Mouse (Mus musculus): ENCODE measurements around the gene Sugct.
"Not testable (repeated sequence)": the region's sequence is repeated elsewhere in the genome, so short reads cannot be mapped to it uniquely, and the experiment has no call there.

The Sugct gene

DNA sequence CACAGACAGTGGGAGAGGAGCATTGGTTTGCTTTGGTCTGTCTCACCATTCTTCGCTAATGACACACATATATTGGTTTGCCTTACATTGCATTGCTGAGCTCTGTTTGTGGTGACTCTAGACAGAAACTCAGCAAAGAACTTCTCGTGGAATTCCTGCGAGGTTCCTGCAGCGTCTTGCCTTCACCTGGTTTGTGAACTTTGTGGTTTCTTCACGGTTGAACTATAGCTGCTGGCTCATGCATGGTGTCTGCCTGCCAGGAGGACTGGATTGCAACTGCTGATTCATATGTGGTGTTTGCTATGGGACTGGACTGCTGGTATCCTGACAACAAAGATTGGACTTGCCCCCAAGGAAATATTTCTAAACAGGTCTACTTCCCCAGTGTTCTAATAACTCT is 91.6 kb downstream of the Sugct start:
- DNase-seq: no peak

DNA sequence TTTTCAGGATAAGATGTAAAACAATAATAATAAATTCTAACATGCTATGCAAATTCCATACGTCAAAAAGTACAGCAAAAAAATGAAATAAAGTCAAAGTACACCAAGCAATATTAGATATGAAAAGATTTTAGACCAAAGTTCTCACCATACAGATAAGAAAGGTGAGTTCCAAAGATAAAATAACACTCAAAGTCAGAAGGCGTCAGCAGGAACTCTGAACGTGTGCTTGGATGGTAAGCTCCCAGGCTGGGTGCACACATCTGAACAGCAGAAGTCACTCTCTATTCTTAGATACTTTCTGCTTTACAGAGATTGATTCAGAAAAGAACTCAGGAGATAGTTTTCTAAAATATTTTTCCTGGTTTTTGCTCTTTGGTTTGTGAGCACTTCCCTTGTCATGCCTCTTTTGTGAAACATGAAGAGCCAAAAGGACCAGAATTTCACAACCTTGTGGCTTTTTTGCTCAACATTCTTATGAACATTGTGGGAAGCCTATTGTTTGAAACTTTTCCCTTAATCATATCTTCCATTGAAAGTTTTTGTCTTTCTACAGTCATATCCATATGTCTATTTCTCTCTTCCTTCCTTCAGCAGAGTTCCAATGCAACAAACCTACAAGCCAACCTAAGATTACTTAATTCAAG is 110.0 kb downstream of the Sugct start:
- no peak for DNase-seq

DNA sequence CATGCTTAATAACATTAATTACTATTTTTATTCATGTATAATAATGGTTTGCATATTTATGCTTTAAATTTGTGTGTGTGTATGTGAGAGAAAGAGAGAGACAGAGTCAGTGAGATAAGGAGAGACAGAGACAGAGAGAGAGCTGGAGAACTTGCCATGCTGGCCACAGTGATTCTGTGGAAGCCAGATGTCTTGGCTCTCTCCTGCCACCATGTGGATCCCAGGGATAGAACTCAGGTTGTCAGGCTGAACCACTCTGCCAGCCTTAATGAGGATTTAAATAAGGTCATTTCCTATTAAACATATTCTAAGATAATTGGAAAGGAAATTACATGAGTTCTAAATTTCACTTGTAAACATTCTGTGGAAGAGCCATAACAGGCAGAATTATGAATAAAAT is 110.5 kb downstream of the Sugct start:
- DNase-seq: no peak

DNA sequence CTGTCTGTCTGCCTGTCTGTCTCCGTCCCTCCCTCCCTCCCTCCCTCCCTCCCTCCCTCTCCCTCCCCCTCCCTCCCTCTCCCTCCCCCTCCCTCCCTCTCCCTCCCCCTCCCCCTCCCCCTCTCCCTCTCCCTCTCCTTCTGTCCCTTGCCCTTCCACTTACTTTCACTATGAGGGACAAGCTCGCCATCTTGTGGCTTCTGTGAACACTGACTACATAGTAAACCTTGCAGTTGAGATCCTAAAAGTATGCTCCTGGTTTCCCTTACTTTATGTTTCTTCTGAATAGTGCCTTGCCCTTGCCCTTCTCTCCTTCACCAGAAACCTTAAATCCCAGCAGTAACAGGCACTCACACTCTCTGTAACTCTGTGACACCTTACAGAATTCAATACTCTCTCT is 113.7 kb downstream of the Sugct start:
- no peak for DNase-seq

DNA sequence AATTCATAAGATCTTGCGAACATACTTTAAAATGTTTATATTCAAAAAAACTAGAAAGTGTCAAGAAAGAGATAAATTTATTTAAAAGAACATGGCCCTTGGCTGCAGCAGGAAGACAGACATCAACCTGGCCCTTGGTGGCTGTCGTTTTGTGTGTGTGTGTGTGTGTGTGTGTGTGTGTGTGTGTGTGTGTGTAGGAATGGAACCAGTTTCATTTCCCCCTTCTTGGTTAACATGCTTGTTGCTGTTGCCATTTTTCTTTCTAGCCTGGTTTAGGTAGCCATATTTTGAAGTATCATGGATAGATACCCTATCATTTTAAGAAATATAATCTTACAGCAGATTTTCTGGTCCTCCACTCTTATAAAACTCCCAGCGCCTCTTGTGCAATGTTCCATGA is 136.0 kb downstream of the Sugct start:
- DNase-seq: no peak

DNA sequence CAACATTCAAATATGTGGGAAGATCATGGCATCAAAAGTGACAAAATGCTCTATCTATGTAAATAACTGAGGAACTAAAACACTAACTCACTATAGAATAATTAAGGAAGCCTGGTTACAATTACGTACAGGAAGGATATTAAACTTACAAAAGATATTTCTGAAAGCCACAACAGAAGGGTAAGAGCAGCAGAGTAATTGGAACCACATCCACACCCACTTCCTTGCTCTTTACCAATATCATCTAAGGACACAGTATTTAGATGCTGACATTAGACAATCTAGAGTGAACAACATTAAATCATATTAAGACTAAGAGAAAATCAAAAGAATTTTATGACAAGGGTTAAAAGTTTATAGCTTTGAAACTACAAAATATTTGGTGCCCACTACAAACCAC is 159.0 kb downstream of the Sugct start:
- no peak for DNase-seq

DNA sequence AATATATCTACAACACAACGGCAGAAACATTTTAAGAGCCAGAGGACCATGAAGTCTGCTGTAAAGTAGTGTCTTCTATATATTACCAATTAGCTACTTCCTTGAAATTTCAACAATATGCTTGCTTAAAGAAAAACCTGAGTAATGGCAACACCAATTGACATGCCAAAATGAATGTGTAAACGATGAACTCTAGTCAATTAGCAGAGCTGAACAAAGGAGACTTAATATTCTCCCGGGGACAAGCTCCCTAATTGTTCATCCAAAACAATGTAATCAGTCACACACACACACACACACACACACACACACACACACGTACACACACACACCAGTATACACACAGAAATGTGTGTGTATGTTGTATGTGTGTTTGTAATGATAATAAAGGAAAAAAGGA is 160.5 kb downstream of the Sugct start:
- DNase-seq: no peak

DNA sequence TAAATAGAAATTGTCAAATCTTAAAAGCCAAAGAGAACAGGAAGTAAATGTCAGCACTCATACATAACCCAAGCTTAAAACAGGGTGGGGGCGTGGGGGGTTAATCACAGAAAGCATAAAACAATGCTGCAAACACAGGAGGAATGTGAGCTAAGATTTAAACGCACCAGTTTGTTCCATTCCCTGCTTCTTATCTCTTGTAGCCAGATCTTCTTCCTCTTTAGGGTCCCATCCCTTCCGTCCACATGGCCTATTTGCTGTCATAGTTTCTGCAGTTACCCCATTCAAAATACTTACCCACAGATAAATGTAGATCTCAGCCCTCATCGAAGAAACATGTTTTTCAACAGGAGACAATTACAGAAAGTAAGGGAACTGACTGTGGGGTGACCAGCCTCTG is 160.9 kb downstream of the Sugct start:
- DNase-seq: no peak

DNA sequence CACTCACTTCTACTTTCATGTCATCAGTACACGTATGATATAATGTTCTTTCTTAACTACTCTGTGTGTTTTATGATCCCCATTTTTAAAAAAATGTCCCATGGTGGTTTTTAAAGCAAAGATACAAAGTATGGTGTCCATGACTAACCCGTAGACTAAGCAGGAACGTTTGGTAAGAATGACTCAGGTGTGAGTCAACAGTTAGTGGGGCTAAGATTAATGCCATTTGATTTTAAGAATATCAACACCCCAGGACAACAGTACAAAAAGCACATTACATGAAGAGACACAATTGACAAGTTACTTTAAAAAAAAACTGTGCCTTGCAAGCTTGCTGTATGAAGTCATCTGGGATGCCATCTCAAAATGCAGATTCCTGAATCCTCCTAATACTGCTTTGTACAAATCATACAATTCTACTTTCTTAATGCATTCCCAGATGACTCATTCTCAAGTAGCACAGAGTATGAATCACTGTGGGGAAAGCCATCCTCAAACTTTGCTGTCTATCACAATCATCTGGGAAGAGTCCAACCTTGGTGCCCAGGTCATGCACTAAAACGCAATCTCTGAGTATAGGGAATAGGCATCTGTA is 184.1 kb downstream of the Sugct start:
- no peak for DNase-seq

DNA sequence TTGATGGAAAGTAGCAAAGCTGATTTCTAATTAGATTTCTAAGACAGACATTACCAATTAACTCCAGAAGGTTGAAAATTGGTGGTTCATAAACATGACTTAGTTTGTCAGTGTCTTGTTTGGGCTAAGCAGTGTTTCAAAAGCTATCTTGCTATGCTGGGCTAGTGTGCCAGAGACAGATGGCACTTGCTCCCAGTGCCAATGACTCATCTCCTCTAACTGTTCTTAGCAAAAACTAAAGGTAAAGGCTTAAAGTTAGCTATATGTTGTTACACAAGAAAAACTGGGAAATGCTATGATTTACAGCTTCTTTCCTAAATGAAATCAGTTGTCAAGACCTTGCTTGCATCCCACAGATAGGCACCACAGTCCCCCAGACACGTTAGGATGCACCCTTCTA is 200.4 kb downstream of the Sugct start:
- no peak for DNase-seq

DNA sequence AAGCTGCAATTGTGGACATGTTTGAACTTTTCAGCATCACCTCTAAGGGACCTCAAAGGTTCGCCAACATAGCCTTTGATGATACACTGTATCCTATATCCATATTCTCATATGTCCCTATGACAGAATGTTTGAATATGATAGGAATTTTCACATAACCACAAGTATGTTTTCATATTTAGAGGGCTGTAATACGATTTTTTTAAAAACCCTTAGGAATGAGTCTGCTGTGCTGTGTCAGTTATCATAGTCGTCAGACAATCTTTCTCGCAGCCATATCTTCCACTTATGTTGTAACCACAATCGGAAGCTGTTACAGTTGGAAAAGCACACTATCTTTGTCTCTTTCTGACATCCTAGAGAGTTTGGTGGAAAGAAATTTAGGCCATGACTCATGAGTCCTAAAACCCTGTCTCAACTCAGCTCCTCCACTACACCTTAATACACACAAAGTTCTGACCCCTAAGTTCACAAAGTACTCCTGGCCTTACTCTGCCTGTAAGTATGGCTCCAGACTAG is 201.2 kb downstream of the Sugct start:
- DNase-seq: no peak

DNA sequence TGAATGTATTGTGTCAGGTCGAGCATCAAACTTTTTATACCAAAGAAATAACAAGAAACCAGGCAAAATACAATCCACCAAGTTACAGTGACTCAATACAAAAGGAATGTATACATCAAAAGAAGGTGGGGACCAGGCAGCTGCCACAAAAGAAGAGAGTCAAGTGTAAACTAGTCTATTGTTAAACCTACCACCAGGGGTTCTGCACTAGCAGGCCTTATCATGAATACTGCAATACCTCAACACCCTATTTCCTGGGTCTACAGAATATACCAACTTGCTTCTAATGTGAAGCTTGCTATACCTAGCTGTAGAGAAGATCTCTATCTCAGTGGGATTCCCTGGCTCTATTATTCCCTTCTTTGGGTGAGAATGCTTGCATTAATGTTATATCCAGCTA is 237.4 kb downstream of the Sugct start:
- DNase-seq: not testable (repeated sequence)

DNA sequence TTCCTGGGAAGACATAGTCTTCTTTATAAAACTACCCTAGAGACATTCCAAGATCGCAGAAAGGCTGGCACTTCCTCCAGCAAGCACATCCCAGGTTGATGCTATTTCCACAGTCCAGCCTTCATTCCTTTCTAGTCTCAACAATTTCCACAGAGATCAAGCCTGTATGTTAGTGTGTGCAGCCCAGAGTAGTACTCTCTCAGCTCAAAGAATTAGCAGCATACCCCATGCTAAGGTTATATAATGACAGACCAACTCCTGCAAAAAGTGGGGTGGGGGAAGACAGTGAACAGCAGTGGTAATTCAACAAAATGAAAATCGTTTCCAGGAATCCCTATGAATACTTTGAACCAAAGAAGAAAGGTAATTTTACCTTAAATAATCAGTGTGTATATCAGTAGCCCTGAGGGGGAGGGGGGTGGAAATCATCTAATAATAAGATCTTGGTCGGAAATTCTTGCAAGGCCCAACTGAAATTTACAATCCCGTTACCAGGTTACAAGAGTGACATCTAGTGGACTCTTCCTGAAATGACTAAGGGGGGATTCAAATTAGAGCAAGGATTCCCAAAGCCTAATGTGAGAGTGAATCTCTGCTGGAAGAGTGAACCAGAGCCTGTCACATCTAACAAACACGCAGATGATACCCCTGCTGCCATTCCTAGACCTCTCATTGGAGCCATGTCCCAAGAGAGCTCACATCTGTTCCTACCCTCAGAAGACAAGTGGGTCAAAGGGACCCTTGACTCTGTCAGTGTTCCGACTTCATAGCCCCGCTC is 263.0 kb downstream of the Sugct start:
- no peak for DNase-seq

DNA sequence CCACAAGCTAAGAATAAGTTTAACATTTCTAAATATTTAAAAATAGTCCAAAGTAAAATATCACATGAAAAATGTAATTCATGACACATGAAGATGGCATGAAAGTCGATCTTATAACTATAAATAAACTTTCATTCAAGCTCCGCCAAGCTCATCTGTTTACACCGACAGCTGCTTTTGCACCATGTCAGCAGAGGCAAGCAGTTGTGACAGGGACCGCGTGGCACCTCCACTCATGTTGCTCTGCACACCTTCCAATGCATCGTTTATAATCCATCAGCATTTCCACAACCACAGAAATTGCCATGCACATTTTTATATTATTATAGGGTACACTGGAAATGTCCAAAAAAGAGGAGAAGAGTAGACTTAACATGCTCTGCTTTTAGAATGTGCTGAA is 273.5 kb downstream of the Sugct start:
- DNase-seq: no peak

DNA sequence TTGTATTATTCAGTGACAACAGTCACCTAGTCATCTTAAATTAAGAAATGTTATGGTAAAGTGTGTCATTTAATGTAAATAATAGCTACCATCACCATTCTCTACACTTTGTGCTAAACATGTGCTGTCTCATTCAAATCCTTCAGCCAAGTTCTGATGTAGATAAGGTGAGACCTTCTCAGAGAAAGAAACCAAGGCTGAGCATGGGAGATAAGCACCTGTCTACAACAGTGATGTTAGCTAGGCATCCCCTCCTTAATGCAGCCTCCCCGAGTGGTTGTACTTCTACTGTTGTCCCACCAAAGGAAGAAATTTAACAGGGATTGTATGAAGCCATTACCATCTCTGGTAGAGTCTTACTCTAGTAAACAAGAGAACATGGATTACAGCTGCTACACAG is 274.8 kb downstream of the Sugct start:
- no peak for DNase-seq

DNA sequence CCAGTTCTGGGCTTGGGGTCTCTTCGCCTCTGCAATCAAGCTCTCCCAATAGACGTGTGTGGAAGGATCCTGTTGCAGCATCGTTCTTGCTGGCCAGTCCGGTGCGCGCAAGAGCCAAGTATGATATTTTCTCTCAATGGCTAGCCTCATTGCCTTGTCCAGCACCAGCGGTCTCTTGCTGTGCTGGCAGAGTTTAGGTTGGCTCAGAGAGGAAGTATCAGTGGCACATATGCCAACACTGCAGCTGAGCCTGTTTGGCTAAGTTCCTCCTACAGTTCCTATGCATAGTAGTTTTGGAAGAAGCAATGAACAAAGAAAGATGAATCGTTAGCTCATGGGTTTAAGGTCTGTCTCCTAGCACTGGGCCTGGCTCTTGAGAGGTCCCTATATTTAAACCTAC is 352.5 kb downstream of the Sugct start:
- DNase-seq: no peak

DNA sequence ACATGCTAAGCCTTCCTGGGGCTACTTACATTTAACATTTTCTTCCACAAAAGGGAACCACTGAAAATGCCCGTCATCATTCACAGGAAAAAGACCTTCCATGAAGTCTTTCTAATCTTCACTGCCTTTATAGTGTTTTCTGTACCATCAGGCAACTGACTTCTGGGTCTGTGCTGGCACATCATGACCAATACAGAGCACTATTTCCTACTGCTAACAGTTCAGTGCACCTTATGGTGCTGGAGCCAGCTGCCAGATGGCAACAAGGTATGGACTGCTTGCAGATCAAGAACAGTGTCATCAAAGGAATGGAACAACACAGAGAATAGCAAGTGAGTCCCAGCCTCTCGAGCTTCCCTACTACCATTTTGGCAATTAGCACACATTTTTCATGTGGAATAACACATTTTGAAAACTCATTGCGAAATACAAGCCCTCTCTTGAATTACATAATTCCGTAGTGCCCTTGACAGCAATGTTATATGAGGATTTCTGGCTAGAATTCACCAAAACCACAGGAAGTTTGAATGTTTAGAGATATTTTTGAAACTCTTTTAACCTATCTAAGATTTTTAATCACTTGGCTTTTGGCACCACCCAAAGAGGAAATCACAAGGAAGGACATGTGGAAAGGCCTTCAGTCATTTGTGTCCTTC is 359.3 kb downstream of the Sugct start:
- DNase-seq: no peak

DNA sequence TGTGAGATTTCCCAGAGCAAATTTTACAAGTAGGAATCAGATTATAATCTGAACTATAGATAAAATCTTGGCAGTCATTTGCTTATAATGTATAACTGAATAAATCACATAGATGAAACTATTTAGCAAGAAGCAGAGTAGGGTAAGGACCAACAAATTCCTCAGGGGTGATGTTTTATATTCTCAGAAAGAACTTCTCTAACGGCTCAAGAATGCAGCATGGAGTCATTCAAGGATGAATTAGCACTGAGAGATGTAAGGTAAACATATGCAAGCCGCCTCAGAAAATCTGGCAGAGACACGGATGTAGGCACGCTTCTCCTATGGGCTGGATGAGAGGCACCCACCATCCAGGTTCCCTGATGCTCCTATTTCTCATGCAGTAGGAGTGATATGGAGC is 368.5 kb downstream of the Sugct start:
- no peak for DNase-seq

DNA sequence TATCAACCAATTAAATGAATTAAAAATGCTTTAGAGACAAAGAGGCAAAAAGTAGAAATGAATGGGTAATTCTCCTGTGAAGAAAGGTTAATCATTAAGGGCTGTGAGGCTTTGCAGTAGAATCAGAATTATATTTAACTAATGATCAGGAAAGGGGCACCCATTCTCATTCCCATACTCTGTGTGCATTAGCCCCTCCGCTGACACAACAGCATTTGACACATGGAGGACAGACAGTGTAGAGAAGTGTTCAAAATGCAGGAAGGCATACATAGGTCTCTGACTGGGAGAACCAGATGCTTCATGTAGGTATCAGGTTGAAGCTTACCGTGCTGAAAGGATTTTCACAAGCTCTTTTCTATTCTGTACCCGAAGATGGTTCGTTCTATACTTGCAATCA is 393.8 kb downstream of the Sugct start:
- DNase-seq: no peak

DNA sequence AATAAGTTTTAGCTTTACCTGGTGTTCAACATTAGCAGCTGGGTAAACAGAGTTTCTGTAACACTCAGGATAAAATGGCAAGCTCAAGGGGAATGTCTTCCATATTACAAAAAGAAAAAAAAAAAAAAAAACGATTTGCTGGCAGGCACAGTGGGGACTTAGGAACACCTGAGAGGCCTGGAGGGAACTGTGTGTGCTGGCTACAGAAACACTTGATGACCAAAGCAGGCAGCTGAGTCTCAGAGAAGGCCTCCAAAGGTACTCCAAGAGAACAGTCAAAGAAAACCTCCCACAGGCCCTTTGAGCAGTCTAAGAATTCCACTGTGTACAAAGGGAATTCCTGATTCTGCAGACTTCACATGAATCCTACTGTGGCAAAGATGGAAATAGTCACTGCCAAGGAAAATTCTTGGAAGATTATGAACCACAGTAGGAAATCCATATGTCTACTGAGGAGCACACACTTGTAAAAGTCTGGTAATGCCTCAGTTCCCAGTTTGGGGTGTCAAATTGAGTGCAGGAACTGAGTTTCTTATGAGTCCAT is 397.8 kb downstream of the Sugct start:
- no peak for DNase-seq

DNA sequence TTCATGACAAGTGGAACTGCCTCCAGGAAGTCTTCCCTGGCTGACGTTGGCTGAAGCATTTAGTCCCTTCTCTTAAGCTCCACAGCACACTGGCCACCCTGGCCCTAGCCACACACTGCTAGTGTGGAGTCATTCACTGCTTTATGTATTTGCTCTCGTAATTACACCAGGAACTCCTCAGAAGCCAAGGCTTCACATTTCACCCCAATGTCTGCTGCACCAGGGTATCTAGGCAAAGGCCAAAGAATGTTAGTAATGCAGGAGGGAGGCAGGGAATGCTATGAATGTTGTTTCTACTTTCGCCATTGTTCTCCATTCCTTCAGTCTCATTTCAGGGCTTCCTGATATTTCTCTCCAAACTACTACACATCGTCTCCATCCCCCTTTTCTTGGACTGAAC is 398.4 kb downstream of the Sugct start:
- DNase-seq: no peak

DNA sequence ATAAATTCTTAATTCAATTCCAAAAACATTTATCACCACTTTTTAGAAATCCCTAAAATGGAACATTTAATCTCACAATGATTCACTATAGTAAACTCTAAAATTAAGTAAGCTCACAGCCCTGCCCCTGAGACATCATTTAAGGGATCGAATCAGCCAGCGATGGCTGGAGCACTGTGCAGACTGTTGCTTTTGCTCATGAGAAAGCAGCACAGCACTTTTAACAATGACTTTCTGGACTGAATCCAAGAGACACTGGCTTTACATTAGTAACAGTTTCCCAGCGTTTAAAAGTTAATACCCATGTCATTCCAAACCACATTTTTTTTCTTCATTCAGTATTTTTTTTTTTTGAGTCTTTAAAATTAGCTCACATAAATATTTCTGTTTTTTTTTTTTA is 398.9 kb downstream of the Sugct start:
- DNase-seq: no peak

DNA sequence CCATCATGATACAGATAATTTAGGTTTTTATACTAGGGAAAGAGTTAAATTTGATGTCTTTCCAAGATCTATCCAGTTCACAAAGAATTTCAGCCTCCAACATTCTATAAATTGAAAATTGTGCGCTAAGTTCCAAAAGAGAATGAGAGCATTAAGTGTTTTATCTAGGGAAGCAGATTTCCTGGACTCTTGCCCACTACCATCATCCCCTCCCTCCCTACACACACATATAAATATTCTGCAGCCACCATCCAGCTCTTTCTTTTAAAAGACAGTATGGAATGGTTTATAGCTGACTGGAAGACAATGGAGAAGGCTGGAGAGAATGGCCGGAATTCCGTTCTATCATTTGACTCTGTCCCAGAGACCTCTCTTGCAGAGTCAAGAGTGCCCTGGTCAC is 404.3 kb downstream of the Sugct start:
- no peak for DNase-seq

DNA sequence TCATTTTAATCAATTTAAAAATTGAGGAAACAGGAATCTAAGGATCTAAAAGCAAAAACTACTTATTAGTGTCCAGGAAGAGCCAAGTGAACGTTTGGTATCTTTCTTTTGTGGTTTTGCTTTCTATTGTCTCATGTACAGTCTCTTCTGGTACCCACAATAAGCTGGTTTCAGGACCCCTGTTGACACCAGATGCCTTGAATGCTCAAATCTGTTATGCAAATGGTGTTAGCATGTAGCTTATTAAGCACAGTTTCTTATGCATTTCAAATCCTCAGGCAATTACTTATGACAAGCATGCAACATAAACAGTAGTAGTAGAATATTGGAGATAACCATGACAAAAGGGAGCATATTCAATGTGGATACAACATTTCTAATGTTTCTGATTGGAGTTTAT is 407.0 kb downstream of the Sugct start:
- no peak for DNase-seq
